Mouse (Mus musculus) right cerebral cortex, postnatal 14 days (tissue): ENCODE results near the gene Wwc1.
"Not testable (repeated sequence)": the region's sequence is repeated elsewhere in the genome, so short reads cannot be mapped to it uniquely, and the experiment has no call there.

Experiments used
- DNase-seq: peaks from one replicate; pipeline ENCODE4 v3.0.0; 2022

The Wwc1 gene

GRCm38 (mm10) chr11:35877651-35878558, 102.4 kb downstream of the Wwc1 start:
- no peak for DNase-seq

GRCm38 (mm10) chr11:35873624-35874244, 106.6 kb downstream of the Wwc1 start:
- DNase-seq, result no peak

- DNase-seq, result no peak
Measured at GRCm38 (mm10) chr11:35870961-35871360, 109.4 kb downstream of the Wwc1 start.

- DNase-seq, result no peak
Measured at GRCm38 (mm10) chr11:35866140-35866539, 114.2 kb downstream of the Wwc1 start.

GRCm38 (mm10) chr11:35864981-35865604, 115.2 kb downstream of the Wwc1 start:
- peak; percentile 69 for DNase-seq

- DNase-seq, result no peak
Measured at GRCm38 (mm10) chr11:35863653-35864052, 116.7 kb downstream of the Wwc1 start.

GRCm38 (mm10) chr11:35857395-35858067, 122.8 kb downstream of the Wwc1 start:
- DNase-seq, result no peak

GRCm38 (mm10) chr11:35856359-35857040, 123.8 kb downstream of the Wwc1 start:
- DNase-seq, result peak; percentile 49

GRCm38 (mm10) chr11:35855567-35855966, 124.8 kb downstream of the Wwc1 start:
- DNase-seq, result no peak

- DNase-seq, result no peak
Measured at GRCm38 (mm10) chr11:35854941-35855340, 125.4 kb downstream of the Wwc1 start.

GRCm38 (mm10) chr11:35853651-35854050, 126.7 kb downstream of the Wwc1 start:
- DNase-seq, result no peak

- no peak for DNase-seq
Measured at GRCm38 (mm10) chr11:35852731-35853130, 127.6 kb downstream of the Wwc1 start.

- DNase-seq, result no peak
Measured at GRCm38 (mm10) chr11:35844299-35844698, 136.0 kb downstream of the Wwc1 start.

GRCm38 (mm10) chr11:35842560-35842959, 137.8 kb downstream of the Wwc1 start:
- DNase-seq, result not testable (repeated sequence)

- no peak for DNase-seq
Measured at GRCm38 (mm10) chr11:35841738-35842325, 138.5 kb downstream of the Wwc1 start.

- DNase-seq, result not testable (repeated sequence)
Measured at GRCm38 (mm10) chr11:35840806-35841205, 139.5 kb downstream of the Wwc1 start.

- DNase-seq, result no peak
Measured at GRCm38 (mm10) chr11:35840282-35840681, 140.0 kb downstream of the Wwc1 start.

GRCm38 (mm10) chr11:35838345-35839338, 141.7 kb downstream of the Wwc1 start:
- DNase-seq, result peak; percentile 66

GRCm38 (mm10) chr11:35837156-35838126, 142.9 kb downstream of the Wwc1 start:
- no peak for DNase-seq
